Mouse (Mus musculus): ENCODE results near the gene Abcf3. TPM values are rescaled to one million over a fixed set of nuclear protein-coding genes. Genes with fewer than 3 reads are reported as not detected.
A peak's percentile ranks its signal among the peaks of the same experiment; 100 is the strongest.

The Abcf3 gene
- polyA plus RNA-seq, 1 experiment from 2014 or later, result 80.9 TPM

- H3K4me2 ChIP-seq (ENCODE audit: low read length), result no peak overlapping the region
- H3K36me3 ChIP-seq (ENCODE audit: control insufficient read depth, insufficient read depth, low read length), result peaks cover 51% of the 10 kb centered on the region
- H3K4me1 ChIP-seq (ENCODE audit: control insufficient read depth, insufficient read depth, low read length), result no peaks in the 10 kb centered on the region; the same call in 1 of the 2 replicates
- H3K9me3 ChIP-seq (replicated peaks; ENCODE audit: control insufficient read depth, low read length, poor library complexity, severe bottlenecking), result no peaks in the 10 kb centered on the region
- WGBS, result 89% methylated on average over 6 of the region's 6 CpGs
- no peak overlapping the region for H3K9ac ChIP-seq (ENCODE audit: low read depth, low read length)
- no peak for ATAC-seq
- H3K27me3 ChIP-seq (ENCODE audit: control insufficient read depth, insufficient read depth, low read depth, low read length), result no peaks in the 10 kb centered on the region
- no peak overlapping the region for H3K27ac ChIP-seq (ENCODE audit: low read length)
- H3K4me3 ChIP-seq (ENCODE audit: low read depth, low read length), result no peak overlapping the region
Measured at GRCm38 (mm10) chr16:20555000-20555399, 6.6 kb downstream of the Abcf3 start.

- Histone ChIP-seq H3K9ac (ENCODE audit: low read depth, low read length) (no peak overlapping the region), H3K4me2 (ENCODE audit: low read length) (no peak overlapping the region), H3K36me3 (ENCODE audit: control insufficient read depth, insufficient read depth, low read length) (peaks cover 50% of the 10 kb centered on the region), H3K9me3 (replicated peaks; ENCODE audit: control insufficient read depth, low read length, poor library complexity, severe bottlenecking) (no peaks in the 10 kb centered on the region), H3K4me3 (ENCODE audit: low read depth, low read length) (no peak overlapping the region), H3K27me3 (ENCODE audit: control insufficient read depth, insufficient read depth, low read depth, low read length) (no peaks in the 10 kb centered on the region), H3K4me1 (ENCODE audit: control insufficient read depth, insufficient read depth, low read length) (no peaks in the 10 kb centered on the region), H3K27ac (ENCODE audit: low read length) (no peak overlapping the region)
- no peak for ATAC-seq
- 84% methylated on average over 7 of the region's 7 CpGs for WGBS
Measured at GRCm38 (mm10) chr16:20557381-20557780, 9.0 kb downstream of the Abcf3 start.

DNA sequence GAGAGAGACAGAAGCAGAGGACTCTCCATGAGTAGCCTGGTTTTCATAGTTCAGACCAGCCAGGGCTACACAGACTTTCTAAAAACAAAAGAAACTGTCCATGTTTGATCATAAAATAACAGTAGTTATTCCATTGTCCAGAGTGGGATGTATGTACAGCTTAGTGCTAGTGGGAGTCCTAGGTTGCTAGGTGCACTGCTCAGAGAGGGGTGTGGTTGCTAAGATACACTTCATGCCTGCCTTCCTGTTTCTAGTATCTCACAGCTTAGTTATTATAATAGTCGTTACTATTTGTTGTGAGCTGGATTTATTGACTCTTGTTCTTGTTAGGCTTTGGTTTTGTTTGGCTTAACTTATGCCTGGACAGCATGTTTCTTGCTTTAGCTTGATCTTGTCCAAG lies 16.7 kb downstream of the Abcf3 start:
- H3K4me1 ChIP-seq (ENCODE audit: control insufficient read depth, insufficient read depth, low read length), result no peaks in the 10 kb centered on the region
- ATAC-seq, result no peak
- WGBS, result 48% methylated on average over 1 of the region's 1 CpGs
- H3K27me3 ChIP-seq (ENCODE audit: control insufficient read depth, insufficient read depth, low read depth, low read length), result no peaks in the 10 kb centered on the region; the same call in 1 of the 2 replicates
- H3K36me3 ChIP-seq (ENCODE audit: control insufficient read depth, insufficient read depth, low read length), result peaks cover 22% of the 10 kb centered on the region
- H3K9me3 ChIP-seq (replicated peaks; ENCODE audit: control insufficient read depth, low read length, poor library complexity, severe bottlenecking), result no peaks in the 10 kb centered on the region
- no peak overlapping the region for H3K27ac ChIP-seq (ENCODE audit: low read length)
- H3K4me2 ChIP-seq (ENCODE audit: low read length), result no peak overlapping the region
- H3K9ac ChIP-seq (ENCODE audit: low read depth, low read length), result no peak overlapping the region
- H3K4me3 ChIP-seq (ENCODE audit: low read depth, low read length), result no peak overlapping the region

- Histone ChIP-seq H3K36me3 (ENCODE audit: control insufficient read depth, insufficient read depth, low read length) (no peaks in the 10 kb centered on the region), H3K27ac (ENCODE audit: low read length) (peak within 1 kb of the TSS; percentile 68), H3K9ac (ENCODE audit: low read depth, low read length) (peak within 1 kb of the TSS; percentile 76), H3K4me1 (ENCODE audit: control insufficient read depth, insufficient read depth, low read length) (peaks cover 9% of the 10 kb centered on the region; the same call in 1 of the 2 replicates), H3K4me3 (ENCODE audit: low read depth, low read length) (peak within 1 kb of the TSS; percentile 57), H3K9me3 (replicated peaks; ENCODE audit: control insufficient read depth, low read length, poor library complexity, severe bottlenecking) (no peaks in the 10 kb centered on the region), H3K27me3 (ENCODE audit: control insufficient read depth, insufficient read depth, low read depth, low read length) (peaks cover 23% of the 10 kb centered on the region), H3K4me2 (ENCODE audit: low read length) (peak within 1 kb of the TSS; percentile 75)
- under 1% methylated on average over 24 of the region's 24 CpGs for WGBS
- peak; percentile 70 for ATAC-seq
Measured at GRCm38 (mm10) chr16:20589366-20589938, 41.1 kb downstream of the Abcf3 start, which contains the start of gene Vwa5b2. Gene Vwa5b2 (plus strand): TSS chr16:20589471.

GRCm38 (mm10) chr16:20589939-20590679 lies 41.7 kb downstream of the Abcf3 start:
- under 1% methylated on average over 38 of the region's 39 CpGs for WGBS
- H3K27me3 ChIP-seq (ENCODE audit: control insufficient read depth, insufficient read depth, low read depth, low read length), result peaks cover 23% of the 10 kb centered on the region
- peak overlapping the region; percentile 57 for H3K4me3 ChIP-seq (ENCODE audit: low read depth, low read length)
- peaks cover 9% of the 10 kb centered on the region; the same call in 1 of the 2 replicates for H3K4me1 ChIP-seq (ENCODE audit: control insufficient read depth, insufficient read depth, low read length)
- H3K27ac ChIP-seq (ENCODE audit: low read length), result peak overlapping the region; percentile 68; the same call in 1 of the 2 replicates
- no peaks in the 10 kb centered on the region for H3K9me3 ChIP-seq (replicated peaks; ENCODE audit: control insufficient read depth, low read length, poor library complexity, severe bottlenecking)
- peak; percentile 92 for ATAC-seq
- no peaks in the 10 kb centered on the region for H3K36me3 ChIP-seq (ENCODE audit: control insufficient read depth, insufficient read depth, low read length)
- peak overlapping the region; percentile 75 for H3K4me2 ChIP-seq (ENCODE audit: low read length)
- H3K9ac ChIP-seq (ENCODE audit: low read depth, low read length), result peak overlapping the region; percentile 76

GRCm38 (mm10) chr16:20590680-20591038 lies 42.3 kb downstream of the Abcf3 start:
- 2% methylated on average over 17 of the region's 17 CpGs for WGBS

GRCm38 (mm10) chr16:20591076-20591705 lies 42.8 kb downstream of the Abcf3 start:
- Histone ChIP-seq H3K4me2 (ENCODE audit: low read length) (peak overlapping the region; percentile 75), H3K27me3 (ENCODE audit: control insufficient read depth, insufficient read depth, low read depth, low read length) (peaks cover 23% of the 10 kb centered on the region), H3K27ac (ENCODE audit: low read length) (no peak overlapping the region), H3K4me1 (ENCODE audit: control insufficient read depth, insufficient read depth, low read length) (peaks cover 9% of the 10 kb centered on the region; the same call in 1 of the 2 replicates), H3K9me3 (replicated peaks; ENCODE audit: control insufficient read depth, low read length, poor library complexity, severe bottlenecking) (no peaks in the 10 kb centered on the region), H3K4me3 (ENCODE audit: low read depth, low read length) (peak overlapping the region; percentile 57), H3K36me3 (ENCODE audit: control insufficient read depth, insufficient read depth, low read length) (peaks cover 2% of the 10 kb centered on the region; the same call in 1 of the 2 replicates), H3K9ac (ENCODE audit: low read depth, low read length) (peak overlapping the region; percentile 15)
- ATAC-seq, result no peak
- WGBS, result 4% methylated on average over 48 of the region's 48 CpGs

More at GRCm38 (mm10) chr16:20590680-20591038, 42.3 kb downstream of the Abcf3 start:
- peak; percentile 4 for ATAC-seq
- peak overlapping the region; percentile 57 for H3K4me3 ChIP-seq (ENCODE audit: low read depth, low read length)
- peaks cover 9% of the 10 kb centered on the region; the same call in 1 of the 2 replicates for H3K4me1 ChIP-seq (ENCODE audit: control insufficient read depth, insufficient read depth, low read length)
- peak overlapping the region; percentile 75 for H3K4me2 ChIP-seq (ENCODE audit: low read length)
- H3K27me3 ChIP-seq (ENCODE audit: control insufficient read depth, insufficient read depth, low read depth, low read length), result peaks cover 23% of the 10 kb centered on the region
- no peaks in the 10 kb centered on the region for H3K36me3 ChIP-seq (ENCODE audit: control insufficient read depth, insufficient read depth, low read length)
- H3K9me3 ChIP-seq (replicated peaks; ENCODE audit: control insufficient read depth, low read length, poor library complexity, severe bottlenecking), result no peaks in the 10 kb centered on the region
- 0 out of 2 replicates have a peak overlapping the region, but pooled peaks have one; percentile 68 for H3K27ac ChIP-seq (ENCODE audit: low read length)
- peak overlapping the region; percentile 76 for H3K9ac ChIP-seq (ENCODE audit: low read depth, low read length)

DNA sequence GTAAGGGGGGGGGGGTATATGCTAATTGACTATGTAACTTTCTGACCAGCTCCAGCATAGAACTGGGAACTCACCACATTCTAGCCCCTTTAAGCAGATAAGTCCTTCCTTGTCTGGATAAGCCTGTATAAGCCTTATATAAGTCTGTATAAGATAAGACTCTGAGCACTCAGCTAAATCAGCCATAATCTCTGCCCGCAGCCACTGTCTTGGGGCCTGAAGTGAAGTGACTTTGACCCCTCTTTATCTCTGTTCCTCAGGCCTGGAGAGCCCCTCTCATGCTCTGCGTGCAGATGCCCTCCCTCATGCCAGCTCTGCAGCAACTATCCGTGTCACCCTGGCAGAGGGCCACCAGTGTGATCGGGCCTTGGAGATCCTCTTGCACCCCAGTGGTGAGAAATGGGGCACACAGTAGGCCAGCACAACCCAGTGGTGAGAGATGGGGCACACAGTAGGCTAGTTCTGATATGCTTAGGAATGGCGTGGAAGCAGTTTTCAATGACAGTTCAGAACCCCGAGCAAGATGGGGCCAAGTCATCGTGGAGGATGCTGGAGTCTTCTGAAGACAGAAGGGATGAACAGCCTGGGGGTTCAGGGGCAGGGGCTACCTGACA lies 46.8 kb downstream of the Abcf3 start:
- ATAC-seq, result no peak
- peaks cover 23% of the 10 kb centered on the region for H3K27me3 ChIP-seq (ENCODE audit: control insufficient read depth, insufficient read depth, low read depth, low read length)
- no peak overlapping the region for H3K4me3 ChIP-seq (ENCODE audit: low read depth, low read length)
- H3K4me1 ChIP-seq (ENCODE audit: control insufficient read depth, insufficient read depth, low read length), result peaks cover 4% of the 10 kb centered on the region; the same call in 1 of the 2 replicates
- H3K9me3 ChIP-seq (replicated peaks; ENCODE audit: control insufficient read depth, low read length, poor library complexity, severe bottlenecking), result no peaks in the 10 kb centered on the region
- H3K27ac ChIP-seq (ENCODE audit: low read length), result no peak overlapping the region
- peaks cover 2% of the 10 kb centered on the region; the same call in 1 of the 2 replicates for H3K36me3 ChIP-seq (ENCODE audit: control insufficient read depth, insufficient read depth, low read length)
- no peak overlapping the region for H3K4me2 ChIP-seq (ENCODE audit: low read length)
- WGBS, result 88% methylated on average over 7 of the region's 7 CpGs
- H3K9ac ChIP-seq (ENCODE audit: low read depth, low read length), result no peak overlapping the region
